17 mouse cellular contexts compared by ENCODE assay signal in genomic region chr2:49918132-49918531, GRCm38 (mm10).
DNase-seq lines count a peak whose midpoint lies in the region; ATAC-seq and TF ChIP-seq lines count a peak whose summit lies in the region.
"Had no signal": no experiment of that assay in that cellular context is flagged by ENCODE, and none has a peak within 500 bp of the region (broad histone marks: within the 10 kb centered on the region; RNA-seq: fewer than 3 reads in every experiment).

No protein-coding gene starts in this region.

- H3K27ac ChIP-seq in forebrain, embryonic 13.5 days: peak overlapping the region; percentile 67
- H3K27ac ChIP-seq in forebrain, embryonic 11.5 days (ENCODE audit: low read depth, low read length): no peak overlapping the region
- H3K27ac ChIP-seq in intestine, embryonic 14.5 days (ENCODE audit: low read depth): no peak overlapping the region
- no peak overlapping the region for H3K27ac ChIP-seq in intestine, postnatal 0 days (ENCODE audit: low read depth, low read length)
- H3K27ac ChIP-seq in forebrain, embryonic 16.5 days (ENCODE audit: low read length): peak overlapping the region; percentile 81
- H3K27ac ChIP-seq: embryonic facial prominence, embryonic 12.5 days; hindbrain, postnatal 0 days; intestine, embryonic 15.5 days had no signal

- no peak overlapping the region for H3K9ac ChIP-seq in forebrain, embryonic 13.5 days
- H3K9ac ChIP-seq in forebrain, embryonic 11.5 days (ENCODE audit: low read length): no peak overlapping the region
- H3K9ac ChIP-seq in intestine, embryonic 14.5 days (ENCODE audit: low read length): no peak overlapping the region
- no peak overlapping the region for H3K9ac ChIP-seq in intestine, postnatal 0 days (ENCODE audit: low read depth, low read length)
- H3K9ac ChIP-seq in forebrain, embryonic 16.5 days (replicated peaks; ENCODE audit: low read depth, low read length): no peak overlapping the region
- H3K9ac ChIP-seq: embryonic facial prominence, embryonic 12.5 days; heart, embryonic 12.5 days; intestine, embryonic 15.5 days had no signal

- H3K36me3 ChIP-seq in forebrain, embryonic 13.5 days (ENCODE audit: poor library complexity, severe bottlenecking): no peaks in the 10 kb centered on the region
- no peaks in the 10 kb centered on the region for H3K36me3 ChIP-seq in forebrain, embryonic 11.5 days (ENCODE audit: control insufficient read depth, insufficient read depth, low read length)
- H3K36me3 ChIP-seq in intestine, embryonic 14.5 days (ENCODE audit: control insufficient read depth, insufficient read depth, low read length): no peaks in the 10 kb centered on the region
- no peaks in the 10 kb centered on the region for H3K36me3 ChIP-seq in intestine, postnatal 0 days (ENCODE audit: control insufficient read depth, insufficient read depth)
- no peaks in the 10 kb centered on the region for H3K36me3 ChIP-seq in forebrain, embryonic 16.5 days (ENCODE audit: control insufficient read depth, insufficient read depth)
- H3K36me3 ChIP-seq: embryonic facial prominence, embryonic 12.5 days; heart, embryonic 12.5 days; intestine, embryonic 15.5 days had no signal

- no peak for TF ChIP-seq CTCF in intestine, postnatal 0 days (IDR thresholded peaks at IDR 0.05; ENCODE audit: low read depth)

- H3K27me3 ChIP-seq in forebrain, embryonic 13.5 days: no peaks in the 10 kb centered on the region
- H3K27me3 ChIP-seq in forebrain, embryonic 11.5 days (ENCODE audit: control insufficient read depth, insufficient read depth, low read length): no peaks in the 10 kb centered on the region
- H3K27me3 ChIP-seq in intestine, embryonic 14.5 days (replicated peaks; ENCODE audit: control insufficient read depth, insufficient read depth, low read length): no peaks in the 10 kb centered on the region
- no peaks in the 10 kb centered on the region for H3K27me3 ChIP-seq in intestine, postnatal 0 days (replicated peaks; ENCODE audit: control insufficient read depth, insufficient read depth, low read length)
- no peaks in the 10 kb centered on the region for H3K27me3 ChIP-seq in forebrain, embryonic 16.5 days (replicated peaks; ENCODE audit: control insufficient read depth, insufficient read depth, low read length)
- H3K27me3 ChIP-seq: embryonic facial prominence, embryonic 12.5 days; heart, embryonic 12.5 days; intestine, embryonic 15.5 days had no signal

- DNase-seq in forebrain, embryonic 11.5 days (ENCODE audit: low spot score): no peak
- DNase-seq in intestine, embryonic 14.5 days (ENCODE audit: low spot score): peak; percentile 16
- DNase-seq in left cerebral cortex, adult 11 months (ENCODE audit: low spot score): no peak
- no peak for DNase-seq in urinary bladder, postnatal 25 days (ENCODE audit: low spot score)
- DNase-seq: adrenal gland, postnatal 10 days; cerebellum, adult 11-12 months; cerebellum, adult 9-10 months; cerebellum, postnatal 25 days; gastrocnemius, postnatal 14 days; heart, postnatal 36 days had no signal

- WGBS in forebrain, embryonic 13.5 days: 75% methylated on average over 4 of the region's 4 CpGs
- 75% methylated on average over 4 of the region's 4 CpGs for WGBS in forebrain, embryonic 11.5 days
- 48% methylated on average over 4 of the region's 4 CpGs for WGBS in intestine, embryonic 14.5 days
- WGBS in intestine, postnatal 0 days: 70% methylated on average over 4 of the region's 4 CpGs
- 59% methylated on average over 4 of the region's 4 CpGs for WGBS in forebrain, embryonic 16.5 days

- no peaks in the 10 kb centered on the region for H3K9me3 ChIP-seq in forebrain, embryonic 13.5 days (replicated peaks)
- no peaks in the 10 kb centered on the region for H3K9me3 ChIP-seq in forebrain, embryonic 11.5 days (ENCODE audit: control insufficient read depth, low read length)
- H3K9me3 ChIP-seq in intestine, embryonic 14.5 days (ENCODE audit: control insufficient read depth, low read length): no peaks in the 10 kb centered on the region
- H3K9me3 ChIP-seq in intestine, postnatal 0 days (ENCODE audit: control insufficient read depth): no peaks in the 10 kb centered on the region
- H3K9me3 ChIP-seq in forebrain, embryonic 16.5 days (ENCODE audit: control insufficient read depth, low read length): no peaks in the 10 kb centered on the region
- H3K9me3 ChIP-seq: embryonic facial prominence, embryonic 12.5 days; heart, embryonic 12.5 days; intestine, embryonic 15.5 days had no signal

- no peak overlapping the region for H3K4me3 ChIP-seq in forebrain, embryonic 13.5 days
- no peak overlapping the region for H3K4me3 ChIP-seq in forebrain, embryonic 11.5 days (ENCODE audit: low read depth, low read length)
- no peak overlapping the region for H3K4me3 ChIP-seq in intestine, embryonic 14.5 days (ENCODE audit: low read depth, low read length)
- no peak overlapping the region for H3K4me3 ChIP-seq in intestine, postnatal 0 days (ENCODE audit: low read depth, low read length)
- no peak overlapping the region for H3K4me3 ChIP-seq in forebrain, embryonic 16.5 days (replicated peaks; ENCODE audit: low read length)
- H3K4me3 ChIP-seq: embryonic facial prominence, embryonic 12.5 days; heart, embryonic 12.5 days; intestine, embryonic 15.5 days had no signal

- ATAC-seq in forebrain, embryonic 13.5 days: no peak
- ATAC-seq in forebrain, embryonic 11.5 days (replicated peaks; ENCODE audit: low FRiP score): no peak
- ATAC-seq in intestine, embryonic 14.5 days (replicated peaks; ENCODE audit: low FRiP score, low TSS enrichment, low read depth): no peak
- no peak for ATAC-seq in intestine, postnatal 0 days
- peak; percentile 37; the same call in 1 of the 2 replicates for ATAC-seq in forebrain, embryonic 16.5 days
- ATAC-seq: hindbrain, postnatal 0 days; intestine, embryonic 15.5 days had no signal

- H3K4me2 ChIP-seq in forebrain, embryonic 13.5 days: 0 out of 2 replicates have a peak overlapping the region, but pooled peaks have one; percentile 4
- no peak overlapping the region for H3K4me2 ChIP-seq in forebrain, embryonic 11.5 days (ENCODE audit: low read depth, low read length, severe bottlenecking)
- no peak overlapping the region for H3K4me2 ChIP-seq in intestine, embryonic 14.5 days (ENCODE audit: low read length)
- H3K4me2 ChIP-seq in intestine, postnatal 0 days (replicated peaks; ENCODE audit: low read depth): no peak overlapping the region
- H3K4me2 ChIP-seq in forebrain, embryonic 16.5 days (ENCODE audit: low read length): no peak overlapping the region
- H3K4me2 ChIP-seq: embryonic facial prominence, embryonic 12.5 days; heart, embryonic 12.5 days; intestine, embryonic 15.5 days had no signal

- H3K4me1 ChIP-seq in forebrain, embryonic 13.5 days: peaks cover 29% of the 10 kb centered on the region
- 0 out of 2 replicates have a peak, but pooled peaks cover 1% of the 10 kb centered on the region for H3K4me1 ChIP-seq in forebrain, embryonic 11.5 days (replicated peaks; ENCODE audit: control insufficient read depth, insufficient read depth, low read length)
- H3K4me1 ChIP-seq in intestine, embryonic 14.5 days (replicated peaks; ENCODE audit: control insufficient read depth, insufficient read depth, low read length): peaks cover 5% of the 10 kb centered on the region; the same call in 1 of the 2 replicates
- H3K4me1 ChIP-seq in intestine, postnatal 0 days (replicated peaks; ENCODE audit: control insufficient read depth, insufficient read depth, low read length): no peaks in the 10 kb centered on the region
- peaks cover 21% of the 10 kb centered on the region for H3K4me1 ChIP-seq in forebrain, embryonic 16.5 days (replicated peaks; ENCODE audit: control insufficient read depth, insufficient read depth, low read length)
- H3K4me1 ChIP-seq: embryonic facial prominence, embryonic 12.5 days; heart, embryonic 12.5 days; intestine, embryonic 15.5 days had no signal

Comparison
In these comparisons a context has a peak if more than half of its experiments do, and no peak if none do; other contexts are left out.
1. H3K27ac ChIP-seq: peak in forebrain, embryonic 13.5 days (single experiment) and forebrain, embryonic 16.5 days (single experiment); none in forebrain, embryonic 11.5 days (single experiment), intestine, embryonic 14.5 days (single experiment) and intestine, postnatal 0 days (single experiment).